Mouse (Mus musculus) left cerebral cortex, postnatal 10 days (tissue): Measurements from ENCODE around the gene Zmym1. TPM values are rescaled to one million over a fixed set of nuclear protein-coding genes. Genes with fewer than 3 reads are reported as not detected.
"Not testable (repeated sequence)": the region's sequence is repeated elsewhere in the genome, so short reads cannot be mapped to it uniquely, and the experiment has no call there.

ENCODE experiments used
- DNase-seq, 2 experiments: peaks; one replicate each; pipeline ENCODE4 v3.0.0; 2021 to 2022; ENCODE audit warnings: low spot score in 2 of 2, mixed read lengths in 1 of 2; ENCODE audit errors: extremely low spot score in 1 of 2
- intact Hi-C: fragments of 180-260 bp; cut with DNase I; formaldehyde crosslinking; loops from one replicate; pipeline ENCODE4 v1.15.1; 2025
- total RNA-seq, 2 experiments: library from RNA; stranded (reverse); gene quantifications; 2 replicates each; pipeline ENCODE4 v1.2.3; 2021

The Zmym1 gene
- total RNA-seq, 2 experiments from 2014 or later = 12.6 to 12.8 TPM

- DNase-seq = no peak
- intact Hi-C loops = loop anchor here (10.0 kb wide), 1 partner anchor 133 kb away; no protein-coding TSS in a partner anchor
These were observed 22.8 kb downstream of the Zmym1 start for GRCm38 (mm10) chr4:127037908-127038827.

GRCm38 (mm10) chr4:127037158-127037557, 23.8 kb downstream of the Zmym1 start:
- DNase-seq = no peak
- intact Hi-C loops = loop anchor here (10.0 kb wide), 1 partner anchor 132 kb away; no protein-coding TSS in a partner anchor

- intact Hi-C loops = no loop called here
- DNase-seq = peak in 1 of 2 experiments; percentile 43
These were observed 33.4 kb downstream of the Zmym1 start for GRCm38 (mm10) chr4:127027228-127028190.

DNA sequence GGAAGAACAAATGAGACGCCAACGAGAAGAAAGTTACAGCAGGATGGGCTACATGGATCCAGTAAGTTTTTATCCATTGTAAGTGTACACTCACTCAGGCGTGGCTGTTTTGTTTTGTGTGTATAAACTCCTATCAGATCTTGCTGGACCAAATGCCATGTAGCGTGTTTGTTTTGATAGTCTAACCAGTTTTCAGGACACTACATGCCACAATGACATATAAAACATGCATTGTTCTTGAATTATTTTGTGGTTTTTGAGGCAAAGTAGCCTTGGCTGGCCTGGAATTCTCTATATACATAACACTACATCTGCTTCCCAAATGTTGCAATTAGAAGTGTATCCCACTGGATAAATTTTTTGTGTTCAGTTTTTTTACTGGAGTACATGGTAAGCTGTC, 34.1 kb downstream of the Zmym1 start:
- intact Hi-C loops = loop anchor here (1.0 kb wide), 1 partner anchor 7 kb away; no protein-coding TSS in a partner anchor
- no peak for DNase-seq

DNA sequence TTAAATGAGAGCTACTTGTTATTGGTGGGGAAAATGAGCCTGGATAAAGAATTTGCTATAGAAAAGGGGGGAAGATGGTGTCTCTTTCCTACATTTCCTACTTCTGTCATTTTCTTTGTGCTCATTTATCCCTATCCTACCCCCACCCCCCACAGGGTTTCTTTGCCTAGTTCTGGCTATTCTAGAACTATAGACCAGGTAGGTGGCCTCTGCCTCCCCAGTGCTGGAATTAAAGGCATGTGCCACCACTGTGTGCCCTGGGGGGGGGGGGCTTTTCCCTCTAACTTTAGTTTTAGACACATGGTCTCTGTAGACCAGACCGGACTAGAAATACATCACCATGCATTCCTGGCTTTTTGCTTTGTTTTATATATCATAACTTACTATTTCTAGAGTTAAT, 36.7 kb downstream of the Zmym1 start:
- intact Hi-C loops = no loop called here
- DNase-seq = no peak

- DNase-seq = no peak
- intact Hi-C loops = no loop called here
These were observed 37.8 kb downstream of the Zmym1 start for GRCm38 (mm10) chr4:127023201-127023600.

DNA sequence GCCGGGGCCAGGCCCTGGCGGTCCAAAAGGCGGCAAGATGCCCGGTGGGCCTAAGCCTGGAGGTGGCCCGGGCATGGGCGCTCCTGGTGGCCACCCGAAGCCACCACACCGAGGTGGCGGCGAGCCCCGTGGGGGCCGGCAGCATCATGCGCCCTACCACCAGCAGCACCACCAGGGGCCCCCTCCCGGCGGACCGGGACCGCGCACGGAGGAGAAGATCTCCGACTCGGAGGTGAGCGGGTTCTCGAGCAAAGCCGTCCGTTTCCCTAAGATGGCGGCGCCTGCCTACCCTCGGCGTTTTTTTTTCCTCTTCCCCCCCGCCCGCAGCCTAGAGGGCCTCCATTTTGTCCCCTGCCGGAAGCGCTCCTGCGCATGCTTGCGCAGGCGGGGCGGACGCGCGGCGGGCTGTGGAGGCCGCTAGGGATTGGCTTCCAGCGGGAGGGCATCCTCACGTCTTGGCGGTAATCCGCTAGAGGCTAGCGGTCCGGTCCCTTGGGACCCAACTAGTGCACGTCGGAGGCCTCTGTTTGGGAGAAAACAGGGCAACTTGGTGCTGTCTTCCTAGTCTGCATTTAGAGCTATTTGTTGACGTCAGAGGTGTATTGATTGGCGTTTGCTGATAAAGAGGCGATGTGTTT, 38.8 kb downstream of the Zmym1 start:
- DNase-seq = peak; percentile 73 to 94
- intact Hi-C loops = no loop called here

DNA sequence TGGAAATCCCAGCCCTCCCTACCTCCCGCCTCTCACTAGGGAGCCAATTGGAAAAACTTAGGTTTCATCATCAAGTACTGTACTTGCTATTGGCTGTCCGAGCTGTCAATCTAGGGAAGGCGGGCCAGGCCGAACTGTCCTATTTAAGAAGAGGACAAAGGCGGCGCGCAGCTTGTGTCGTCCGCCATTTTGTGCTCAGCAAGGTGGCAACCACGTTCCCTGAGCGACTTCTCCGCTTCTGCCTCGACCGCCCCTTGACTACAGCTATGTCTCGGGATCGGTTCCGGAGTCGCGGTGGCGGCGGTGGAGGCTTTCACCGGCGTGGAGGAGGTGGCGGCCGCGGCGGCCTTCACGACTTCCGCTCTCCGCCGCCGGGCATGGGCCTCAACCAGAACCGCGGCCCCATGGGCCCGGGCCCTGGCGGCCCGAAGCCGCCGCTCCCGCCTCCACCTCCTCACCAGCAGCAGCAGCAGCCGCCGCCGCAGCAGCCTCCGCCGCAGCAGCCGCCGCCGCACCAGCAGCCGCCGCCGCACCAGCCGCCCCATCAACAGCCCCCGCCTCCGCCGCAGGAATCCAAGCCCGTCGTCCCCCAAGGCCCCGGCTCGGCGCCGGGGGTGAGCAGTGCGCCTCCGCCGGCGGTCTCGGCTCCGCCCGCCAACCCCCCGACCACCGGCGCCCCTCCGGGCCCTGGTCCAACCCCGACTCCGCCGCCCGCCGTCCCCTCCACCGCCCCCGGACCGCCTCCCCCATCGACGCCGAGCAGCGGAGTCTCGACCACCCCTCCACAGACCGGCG, 39.6 kb downstream of the Zmym1 start, which contains the start of gene Sfpq:
Gene Sfpq, plus strand, starts transcription at position 174 of the 795 bp plus-strand sequence.
- intact Hi-C loops = no loop called here
- DNase-seq = peak; percentile 95 to 100

GRCm38 (mm10) chr4:127020411-127021150, 40.4 kb downstream of the Zmym1 start:
- intact Hi-C loops = no loop called here
- no peak for DNase-seq

GRCm38 (mm10) chr4:127016366-127016765, 44.6 kb downstream of the Zmym1 start:
- DNase-seq = no peak
- intact Hi-C loops = no loop called here

GRCm38 (mm10) chr4:127015294-127015993, 45.5 kb downstream of the Zmym1 start:
- intact Hi-C loops = not testable (repeated sequence)
- DNase-seq = peak; percentile 78 to 85

DNA sequence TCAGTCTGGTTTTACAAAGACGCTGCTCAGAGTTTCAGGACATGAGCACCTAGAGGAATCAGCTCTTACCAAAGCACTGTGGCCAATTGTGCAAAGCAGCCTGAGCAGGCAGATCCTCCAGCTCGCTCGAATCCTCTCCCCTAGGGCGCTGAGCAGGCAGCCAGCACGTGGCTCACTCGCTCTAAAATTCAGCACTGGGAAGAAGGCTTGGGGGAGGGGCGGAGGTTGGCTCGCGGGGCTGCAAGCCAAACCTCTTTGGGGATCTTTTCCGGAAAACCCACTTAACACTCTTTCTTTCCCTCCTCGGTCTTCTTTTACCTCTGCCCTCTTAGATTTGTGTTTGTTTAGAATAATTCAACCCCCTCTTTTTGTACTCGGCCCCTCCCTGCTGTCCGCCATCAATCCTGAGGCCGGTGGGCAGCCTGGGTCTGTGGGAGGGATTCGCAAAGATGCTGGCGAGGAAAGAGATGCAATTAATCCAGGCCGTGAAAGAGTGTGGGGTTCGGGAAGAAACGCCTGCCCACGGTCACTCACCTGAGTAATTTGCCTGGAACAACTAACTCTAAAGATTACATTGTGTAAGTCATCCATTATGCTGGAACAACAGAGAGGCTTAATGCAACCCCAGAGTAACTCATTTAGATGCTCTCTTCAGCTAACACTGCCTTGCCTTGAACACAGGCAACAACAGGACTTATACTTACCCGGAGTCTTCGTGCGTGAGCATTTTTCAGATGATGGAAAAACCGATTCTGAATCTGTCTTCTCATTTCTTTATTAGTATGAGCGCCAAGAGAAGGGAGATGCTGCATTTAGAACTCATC, 55.6 kb downstream of the Zmym1 start:
- intact Hi-C loops = no loop called here
- peak; percentile 62 to 85 for DNase-seq

GRCm38 (mm10) chr4:127004384-127004783, 56.6 kb downstream of the Zmym1 start:
- DNase-seq = no peak
- intact Hi-C loops = no loop called here

DNA sequence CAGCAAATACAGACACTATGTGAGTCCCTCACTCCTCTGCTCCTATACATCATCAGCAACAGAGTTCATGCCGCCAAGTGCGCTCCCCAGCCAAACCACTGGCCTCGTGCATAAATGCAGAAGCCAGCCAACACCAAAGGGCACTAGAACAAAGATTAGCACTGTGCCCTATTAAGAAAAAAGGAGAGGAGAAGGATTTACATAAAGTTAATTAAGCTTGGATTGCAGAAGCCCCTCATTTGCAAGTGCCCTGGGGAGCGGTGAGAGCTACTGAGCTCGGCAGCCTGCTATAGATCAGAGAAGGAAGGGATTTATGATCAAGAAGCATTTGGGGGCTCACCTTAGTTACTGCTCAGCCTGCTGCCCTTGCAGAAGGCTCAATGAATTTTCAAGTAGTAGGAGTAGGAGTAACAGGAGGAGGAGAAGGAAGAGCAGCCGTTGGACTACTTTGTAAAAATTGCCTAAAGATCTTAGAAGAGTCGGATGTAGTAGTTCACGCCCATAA, 60.3 kb downstream of the Zmym1 start:
- intact Hi-C loops = no loop called here
- no peak for DNase-seq

DNA sequence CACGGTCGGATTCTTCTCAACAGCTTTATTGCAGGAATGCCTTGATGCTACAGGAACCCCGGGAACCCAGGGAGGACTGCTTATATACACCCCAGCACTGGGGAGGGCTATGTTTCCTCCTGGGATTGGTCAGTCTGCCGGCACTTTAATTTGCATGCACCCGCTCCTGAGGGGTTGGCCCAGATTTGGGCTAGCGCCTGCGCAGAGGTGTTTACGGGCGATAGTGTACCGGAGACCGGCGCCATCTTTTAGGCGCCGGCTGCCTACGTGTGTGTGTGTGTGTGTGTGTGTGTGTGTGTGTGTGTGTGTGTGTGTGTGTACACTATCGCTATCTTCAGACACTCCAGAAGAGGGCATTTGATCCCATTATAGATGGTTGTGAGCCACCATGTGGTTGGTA, 61.6 kb downstream of the Zmym1 start:
- DNase-seq, intact Hi-C loops: not testable (repeated sequence)
